Mouse (Mus musculus) liver, postnatal 0 days (tissue): ENCODE measurements around the gene Rpgrip1. TPM values are rescaled to one million over a fixed set of nuclear protein-coding genes. Genes with fewer than 3 reads are reported as not detected.

Experiments used
- ATAC-seq: fragments of 200-750 bp; cut with Nextera tagmentation; 2 replicates; pipeline ENCODE4 v1.8.0; 2017; ENCODE audit warnings: mild to moderate bottlenecking, moderate library complexity
- DNase-seq: peaks from one replicate; pipeline ENCODE4 v3.0.0-alpha.2; 2016
- H3K27ac ChIP-seq: fragments of 300-500 bp; sonication (generic); 2 replicates; pipeline ENCODE4 v1.5.1; 2014; ENCODE audit warnings: antibody characterized with exemption, moderate library complexity, mild to moderate bottlenecking, low read depth
- H3K27me3 ChIP-seq: fragments of 300-500 bp; sonication (generic); 2 replicates; pipeline ENCODE4 v1.6.1; 2014; ENCODE audit warnings: low read length, control low read depth, mixed read lengths; ENCODE audit not compliant: insufficient read depth
- H3K36me3 ChIP-seq: fragments of 300-500 bp; sonication (generic); replicated peaks from 2 replicates; pipeline ENCODE4 v1.6.1; 2014; ENCODE audit warnings: mild to moderate bottlenecking, control low read depth, low read length, moderate library complexity, mixed read lengths; ENCODE audit not compliant: insufficient read depth
- H3K4me1 ChIP-seq: fragments of 300-500 bp; sonication (generic); 2 replicates; pipeline ENCODE4 v1.6.1; 2014; ENCODE audit warnings: antibody characterized with exemption, mild to moderate bottlenecking, control low read depth; ENCODE audit not compliant: insufficient read depth
- H3K4me2 ChIP-seq: fragments of 300-500 bp; sonication (generic); 2 replicates; pipeline ENCODE4 v1.6.1; 2014; ENCODE audit warnings: low read depth, mild to moderate bottlenecking, low read length, moderate library complexity, mixed read lengths
- H3K4me3 ChIP-seq: fragments of 300-500 bp; sonication (generic); 2 replicates; pipeline ENCODE4 v1.5.1; 2014; ENCODE audit warnings: low read depth, low read length
- H3K9ac ChIP-seq: fragments of 300-500 bp; sonication (generic); replicated peaks from 2 replicates; pipeline ENCODE4 v1.6.1; 2014; ENCODE audit warnings: mild to moderate bottlenecking, moderate library complexity
- H3K9me3 ChIP-seq: fragments of 300-500 bp; sonication (generic); 2 replicates; pipeline ENCODE4 v1.6.1; 2016; ENCODE audit warnings: mild to moderate bottlenecking, control low read depth, low read length, mixed read lengths
- CTCF ChIP-seq: sonication (generic); IDR thresholded peaks from 2 replicates; pipeline ENCODE4 v1.5.1; 2016; ENCODE audit warnings: antibody characterized with exemption, low read depth
- EP300 ChIP-seq: IDR thresholded peaks from 2 replicates; pipeline ENCODE4 v1.6.1; 2016; ENCODE audit warnings: antibody characterized with exemption, low read depth, mild to moderate bottlenecking
- WGBS: fragments of 180-500 bp; shearing (Covaris S2); extraction: QIAGEN DNeasy Blood & Tissue Kit; methylation state at CpG from one replicate; pipeline ENCODE4 v1.1.7; 2014; ENCODE audit not compliant: insufficient replicate concordance; 5-methylcytosine and 5-hydroxymethylcytosine counted together
- polyA plus RNA-seq: library from polyadenylated mRNA; unstranded; fragments of >200 nt; fragmentation: Nextera tagmentation; extraction: Ambion mirVana; gene quantifications from 2 replicates; pipeline ENCODE4 v1.2.1, GENCODE M21; 2015

Gene Rpgrip1
- polyA plus RNA-seq, 1 experiment from 2014 or later, result 30.7 TPM

DNA sequence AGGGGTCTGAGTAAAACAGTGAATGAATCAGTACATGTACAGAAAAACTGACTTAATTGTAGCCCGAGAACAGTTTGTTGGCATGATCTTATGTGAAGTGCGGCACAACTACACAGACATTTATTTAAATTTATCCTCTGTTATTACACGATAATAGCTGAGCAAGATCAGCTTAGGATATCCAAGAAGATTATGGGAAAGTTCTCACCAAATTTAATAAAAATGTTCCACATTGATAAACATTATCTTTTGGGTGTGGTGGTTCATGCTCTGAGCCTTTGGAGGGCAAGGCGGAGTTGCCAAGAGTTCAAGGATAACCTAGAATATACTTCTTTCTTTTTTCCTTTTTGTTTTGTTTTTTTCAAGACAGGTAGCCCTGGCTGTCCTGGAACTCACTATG lies 88.9 kb downstream of the Rpgrip1 start:
- peaks cover 17% of the 10 kb centered on the region for H3K4me1 ChIP-seq
- no peaks in the 10 kb centered on the region for H3K27me3 ChIP-seq
- TF ChIP-seq CTCF (no peak), EP300 (no peak; the same call in 1 of the 2 replicates)
- no peak overlapping the region for H3K27ac ChIP-seq
- 64% methylated on average over 4 of the region's 4 CpGs for WGBS
- peaks cover 48% of the 10 kb centered on the region for H3K36me3 ChIP-seq
- H3K9ac ChIP-seq, result no peak overlapping the region
- H3K4me2 ChIP-seq, result peak overlapping the region; percentile 68
- DNase-seq, result no peak
- ATAC-seq, result no peak
- no peak overlapping the region for H3K4me3 ChIP-seq
- no peaks in the 10 kb centered on the region for H3K9me3 ChIP-seq

Other genes starting within 250 kb of the Rpgrip1 start
- 9.4 and 10.8 TPM in 2 replicates for gene Mettl17, start 225.9 kb upstream of the Rpgrip1 start, polyA plus RNA-seq
- 0.06 and 0.07 TPM in 2 replicates for gene Slc39a2, start 217.8 kb upstream of the Rpgrip1 start, polyA plus RNA-seq
- gene Ndrg2, start 196.5 kb upstream of the Rpgrip1 start, polyA plus RNA-seq, result 346 and 352 TPM in 2 replicates
- gene Tppp2, start 192.3 kb upstream of the Rpgrip1 start, polyA plus RNA-seq, result not detected in 2 replicates
- not detected in 2 replicates for gene Rnase13, start 187.9 kb upstream of the Rpgrip1 start, polyA plus RNA-seq
- gene Arhgef40, start 126.0 kb upstream of the Rpgrip1 start, polyA plus RNA-seq, result 5.8 and 7.2 TPM in 2 replicates
- 0.23 and 0.31 TPM in 2 replicates for gene Tmem253, start 95.0 kb upstream of the Rpgrip1 start, polyA plus RNA-seq
- gene Zfp219, start 90.0 kb upstream of the Rpgrip1 start, polyA plus RNA-seq, result 8.8 and 9.0 TPM in 2 replicates
- not detected in 2 replicates for gene Olfr221, start 68.2 kb upstream of the Rpgrip1 start, polyA plus RNA-seq
- gene Hnrnpc, start 6.7 kb upstream of the Rpgrip1 start, polyA plus RNA-seq, result 124 and 129 TPM in 2 replicates
- 15.7 and 18.0 TPM in 2 replicates for gene Supt16, start 86.7 kb downstream of the Rpgrip1 start, polyA plus RNA-seq
- 8.5 and 10.0 TPM in 2 replicates for gene Chd8, start 147.1 kb downstream of the Rpgrip1 start, polyA plus RNA-seq
- gene Tox4, start 168.4 kb downstream of the Rpgrip1 start, polyA plus RNA-seq, result 12.1 and 13.4 TPM in 2 replicates
- gene Rab2b, start 168.8 kb downstream of the Rpgrip1 start, polyA plus RNA-seq, result 2.7 and 2.8 TPM in 2 replicates
- gene Mettl3, start 194.4 kb downstream of the Rpgrip1 start, polyA plus RNA-seq, result 7.2 and 8.1 TPM in 2 replicates
- 0.63 and 0.85 TPM in 2 replicates for gene Sall2, start 218.1 kb downstream of the Rpgrip1 start, polyA plus RNA-seq
- not detected in 2 replicates for gene Olfr1513, start 245.7 kb downstream of the Rpgrip1 start, polyA plus RNA-seq